ENCODE assay signal across 16 mouse cellular contexts in genomic region chr5:133814436-133814835, GRCm38 (mm10).
A peak's percentile ranks its signal among the peaks of the same experiment; 100 is the strongest.
DNase-seq lines count a peak whose midpoint lies in the region; ATAC-seq and TF ChIP-seq lines count a peak whose summit lies in the region.
"Had no signal": no experiment of that assay in that cellular context is flagged by ENCODE, and none has a peak within 500 bp of the region (broad histone marks: within the 10 kb centered on the region; RNA-seq: fewer than 3 reads in every experiment).

No protein-coding gene starts in this region.

- peaks cover 2% of the 10 kb centered on the region; the same call in 1 of the 2 replicates for H3K27me3 ChIP-seq in forebrain, embryonic 12.5 days
- H3K27me3 ChIP-seq in forebrain, embryonic 10.5 days (ENCODE audit: poor library complexity, severe bottlenecking), result no peaks in the 10 kb centered on the region
- H3K27me3 ChIP-seq in hindbrain, embryonic 15.5 days, result peaks cover 4% of the 10 kb centered on the region; the same call in 1 of the 2 replicates
- H3K27me3 ChIP-seq in midbrain, embryonic 12.5 days, result peaks cover 34% of the 10 kb centered on the region

- no peak overlapping the region for H3K4me2 ChIP-seq in forebrain, embryonic 12.5 days
- H3K4me2 ChIP-seq in hindbrain, embryonic 15.5 days, result no peak overlapping the region
- H3K4me2 ChIP-seq in midbrain, embryonic 12.5 days (replicated peaks), result no peak overlapping the region

- no peaks in the 10 kb centered on the region for H3K36me3 ChIP-seq in forebrain, embryonic 12.5 days (replicated peaks)
- H3K36me3 ChIP-seq in forebrain, embryonic 10.5 days (replicated peaks), result no peaks in the 10 kb centered on the region
- H3K36me3 ChIP-seq in hindbrain, embryonic 15.5 days, result no peaks in the 10 kb centered on the region
- no peaks in the 10 kb centered on the region for H3K36me3 ChIP-seq in midbrain, embryonic 12.5 days
- H3K36me3 ChIP-seq: G1E had no signal

- no peak for TF ChIP-seq CTCF in brain, embryonic 14.5 days (IDR thresholded peaks at IDR 0.05; ENCODE audit: borderline replicate concordance, extremely low read depth, insufficient read depth, insufficient read length)

- peaks cover 11% of the 10 kb centered on the region for H3K4me1 ChIP-seq in forebrain, embryonic 12.5 days
- peaks cover 21% of the 10 kb centered on the region for H3K4me1 ChIP-seq in forebrain, embryonic 10.5 days
- peaks cover 8% of the 10 kb centered on the region for H3K4me1 ChIP-seq in hindbrain, embryonic 15.5 days (replicated peaks)
- H3K4me1 ChIP-seq in midbrain, embryonic 12.5 days, result peaks cover 9% of the 10 kb centered on the region

- H3K27ac ChIP-seq in forebrain, embryonic 12.5 days, result peak overlapping the region; percentile 43; the same call in 1 of the 2 replicates
- H3K27ac ChIP-seq in forebrain, embryonic 10.5 days, result no peak overlapping the region
- H3K27ac ChIP-seq in hindbrain, embryonic 15.5 days (replicated peaks), result no peak overlapping the region
- H3K27ac ChIP-seq in midbrain, embryonic 12.5 days (replicated peaks), result no peak overlapping the region; the same call in 1 of the 2 replicates
- H3K27ac ChIP-seq: heart, adult 2 months had no signal

- 41% methylated on average over 6 of the region's 6 CpGs for WGBS in forebrain, embryonic 12.5 days
- WGBS in forebrain, embryonic 10.5 days, result 76% methylated on average over 6 of the region's 6 CpGs
- WGBS in hindbrain, embryonic 15.5 days, result 17% methylated on average over 6 of the region's 6 CpGs
- WGBS in midbrain, embryonic 12.5 days, result 34% methylated on average over 6 of the region's 6 CpGs

- peak; percentile 63; the same call in 1 of the 2 replicates for ATAC-seq in forebrain, embryonic 12.5 days (ENCODE audit: low FRiP score)
- ATAC-seq in hindbrain, embryonic 15.5 days (ENCODE audit: low FRiP score, low read depth), result peak; percentile 30; the same call in 1 of the 2 replicates
- ATAC-seq in midbrain, embryonic 12.5 days (ENCODE audit: low FRiP score, low read depth), result peak; percentile 49; the same call in 1 of the 2 replicates
- no peak for ATAC-seq in granulocyte monocyte progenitor cell, adult 5-6 weeks (replicated peaks; ENCODE audit: poor library complexity, severe bottlenecking)

- H3K4me3 ChIP-seq in forebrain, embryonic 12.5 days (replicated peaks), result no peak overlapping the region
- H3K4me3 ChIP-seq in forebrain, embryonic 10.5 days, result no peak overlapping the region
- no peak overlapping the region for H3K4me3 ChIP-seq in hindbrain, embryonic 15.5 days
- H3K4me3 ChIP-seq in midbrain, embryonic 12.5 days, result no peak overlapping the region
- H3K4me3 ChIP-seq: heart, adult 2 months; myocyte had no signal

- no peak for DNase-seq in forebrain, embryonic 10.5 days (ENCODE audit: extremely low spot score, low spot score)
- peak; percentile 93 for DNase-seq in brain, embryonic 14.5 days (ENCODE audit: low read depth)
- no peak for DNase-seq in adrenal gland, adult 18-20 months (ENCODE audit: low spot score in 2 of 2)
- no peak for DNase-seq in urinary bladder, postnatal 14 days (ENCODE audit: low spot score)
- DNase-seq: adrenal gland, adult 2 months; heart, adult 2 months; kidney, adult 2 months; liver; lung, postnatal 10 days; thymus, postnatal 14 days had no signal

- TF ChIP-seq POLR2A in brain, embryonic 14.5 days (IDR thresholded peaks at IDR 0.05; ENCODE audit: borderline replicate concordance, extremely low read depth, insufficient read depth, insufficient read length, poor library complexity, severe bottlenecking), result no peak

- H3K9me3 ChIP-seq in forebrain, embryonic 12.5 days, result 0 out of 2 replicates have a peak, but pooled peaks cover 2% of the 10 kb centered on the region
- no peaks in the 10 kb centered on the region for H3K9me3 ChIP-seq in forebrain, embryonic 10.5 days
- H3K9me3 ChIP-seq in hindbrain, embryonic 15.5 days, result no peaks in the 10 kb centered on the region
- no peaks in the 10 kb centered on the region for H3K9me3 ChIP-seq in midbrain, embryonic 12.5 days

- H3K9ac ChIP-seq in forebrain, embryonic 12.5 days, result no peak overlapping the region
- H3K9ac ChIP-seq in hindbrain, embryonic 15.5 days, result no peak overlapping the region
- H3K9ac ChIP-seq in midbrain, embryonic 12.5 days (replicated peaks), result no peak overlapping the region
